Mouse (Mus musculus): ENCODE data around the gene Usp34. TPM values are rescaled to one million over a fixed set of nuclear protein-coding genes. Genes with fewer than 3 reads are reported as not detected.
"Not testable (repeated sequence)": the region's sequence is repeated elsewhere in the genome, so short reads cannot be mapped to it uniquely, and the experiment has no call there.

Gene Usp34
- polyA plus RNA-seq, 1 experiment from 2014 or later: 31.7 TPM

- no peak for DNase-seq (ENCODE audit: low spot score, missing footprints)
Observed at GRCm38 (mm10) chr11:23436076-23436475, 129.4 kb downstream of the Usp34 start.

DNA sequence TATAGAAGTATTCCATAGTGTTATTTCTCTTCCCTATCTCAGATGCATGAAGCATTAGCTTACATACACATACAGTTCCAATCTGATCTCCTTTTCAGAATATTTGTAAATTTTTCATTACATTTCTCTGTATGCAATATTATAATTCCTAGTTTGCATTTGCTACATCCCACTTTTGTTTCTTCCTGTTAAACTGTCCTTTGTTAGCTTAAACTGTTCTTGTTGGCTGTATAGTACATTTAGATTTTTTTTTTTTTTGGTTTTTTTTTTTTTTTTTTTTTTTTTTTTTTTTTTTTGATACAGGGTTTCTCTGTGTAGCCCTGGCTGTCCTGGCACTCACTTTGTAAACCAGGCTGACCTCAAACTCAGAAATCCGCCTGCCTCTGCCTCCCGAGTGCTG, 159.2 kb downstream of the Usp34 start:
- not testable (repeated sequence) for H3K9ac ChIP-seq (ENCODE audit: low read length); H3K9me3 ChIP-seq (ENCODE audit: control insufficient read depth, low read length); H3K4me3 ChIP-seq (ENCODE audit: low read depth, low read length); H3K4me1 ChIP-seq (ENCODE audit: control insufficient read depth, insufficient read depth, low read length); DNase-seq (ENCODE audit: low spot score, missing footprints); H3K27ac ChIP-seq (ENCODE audit: low read depth, low read length); H3K36me3 ChIP-seq (ENCODE audit: control insufficient read depth, insufficient read depth, low read length); ATAC-seq (ENCODE audit: low FRiP score); H3K4me2 ChIP-seq; H3K27me3 ChIP-seq (ENCODE audit: control insufficient read depth, insufficient read depth, low read length)
- WGBS: 87% methylated on average over 2 of the region's 2 CpGs

More at GRCm38 (mm10) chr11:23436076-23436475, 129.4 kb downstream of the Usp34 start:
- ATAC-seq (ENCODE audit: low FRiP score): no peak
- Histone ChIP-seq H3K36me3 (ENCODE audit: control insufficient read depth, insufficient read depth, low read length) (peaks cover 5% of the 10 kb centered on the region; the same call in 1 of the 2 replicates), H3K9ac (ENCODE audit: low read length) (no peak overlapping the region), H3K4me1 (ENCODE audit: control insufficient read depth, insufficient read depth, low read length) (no peaks in the 10 kb centered on the region), H3K9me3 (ENCODE audit: control insufficient read depth, low read length) (no peaks in the 10 kb centered on the region), H3K4me3 (ENCODE audit: low read depth, low read length) (no peak overlapping the region), H3K27me3 (ENCODE audit: control insufficient read depth, insufficient read depth, low read length) (no peaks in the 10 kb centered on the region), H3K27ac (ENCODE audit: low read depth, low read length) (no peak overlapping the region), H3K4me2 (no peak overlapping the region)
- 92% methylated on average over 2 of the region's 2 CpGs for WGBS

GRCm38 (mm10) chr11:23489955-23490354, 183.3 kb downstream of the Usp34 start:
- Histone ChIP-seq H3K36me3 (ENCODE audit: control insufficient read depth, insufficient read depth, low read length) (peaks cover 39% of the 10 kb centered on the region), H3K9me3 (ENCODE audit: control insufficient read depth, low read length) (no peaks in the 10 kb centered on the region), H3K9ac (ENCODE audit: low read length) (no peak overlapping the region), H3K4me1 (ENCODE audit: control insufficient read depth, insufficient read depth, low read length) (no peaks in the 10 kb centered on the region), H3K4me3 (ENCODE audit: low read depth, low read length) (no peak overlapping the region), H3K27ac (ENCODE audit: low read depth, low read length) (no peak overlapping the region), H3K4me2 (no peak overlapping the region), H3K27me3 (ENCODE audit: control insufficient read depth, insufficient read depth, low read length) (no peaks in the 10 kb centered on the region)
- DNase-seq (ENCODE audit: low spot score, missing footprints): peak; percentile 45
- WGBS: 84% methylated on average over 1 of the region's 1 CpGs
- no peak for ATAC-seq (ENCODE audit: low FRiP score)

GRCm38 (mm10) chr11:23492048-23492790, 185.5 kb downstream of the Usp34 start:
- 90% methylated on average over 4 of the region's 4 CpGs for WGBS
- no peak overlapping the region for H3K4me2 ChIP-seq
- ATAC-seq (ENCODE audit: low FRiP score) (no peak), DNase-seq (ENCODE audit: low spot score, missing footprints) (peak; percentile 81)
- H3K27ac ChIP-seq (ENCODE audit: low read depth, low read length): no peak overlapping the region
- H3K4me3 ChIP-seq (ENCODE audit: low read depth, low read length): no peak overlapping the region
- no peak overlapping the region for H3K9ac ChIP-seq (ENCODE audit: low read length)
- no peaks in the 10 kb centered on the region for H3K9me3 ChIP-seq (ENCODE audit: control insufficient read depth, low read length)
- peaks cover 18% of the 10 kb centered on the region for H3K4me1 ChIP-seq (ENCODE audit: control insufficient read depth, insufficient read depth, low read length)
- H3K27me3 ChIP-seq (ENCODE audit: control insufficient read depth, insufficient read depth, low read length): no peaks in the 10 kb centered on the region
- H3K36me3 ChIP-seq (ENCODE audit: control insufficient read depth, insufficient read depth, low read length): peaks cover 37% of the 10 kb centered on the region

- H3K4me1 ChIP-seq (ENCODE audit: control insufficient read depth, insufficient read depth, low read length): peaks cover 21% of the 10 kb centered on the region
- H3K27ac ChIP-seq (ENCODE audit: low read depth, low read length): no peak overlapping the region
- no peaks in the 10 kb centered on the region for H3K9me3 ChIP-seq (ENCODE audit: control insufficient read depth, low read length)
- no peaks in the 10 kb centered on the region for H3K27me3 ChIP-seq (ENCODE audit: control insufficient read depth, insufficient read depth, low read length)
- DNase-seq (ENCODE audit: low spot score, missing footprints) (peak; percentile 81), ATAC-seq (ENCODE audit: low FRiP score) (no peak)
- H3K4me2 ChIP-seq: no peak overlapping the region; the same call in 1 of the 2 replicates
- peaks cover 29% of the 10 kb centered on the region for H3K36me3 ChIP-seq (ENCODE audit: control insufficient read depth, insufficient read depth, low read length)
- no peak overlapping the region for H3K4me3 ChIP-seq (ENCODE audit: low read depth, low read length)
- WGBS: 95% methylated on average over 6 of the region's 6 CpGs
- H3K9ac ChIP-seq (ENCODE audit: low read length): 0 out of 2 replicates have a peak overlapping the region, but pooled peaks have one; percentile 9
Observed at GRCm38 (mm10) chr11:23495231-23495630, 188.5 kb downstream of the Usp34 start.

GRCm38 (mm10) chr11:23496661-23497060, 190.0 kb downstream of the Usp34 start:
- Histone ChIP-seq H3K27me3 (ENCODE audit: control insufficient read depth, insufficient read depth, low read length) (no peaks in the 10 kb centered on the region), H3K9ac (ENCODE audit: low read length) (peak overlapping the region; percentile 91), H3K36me3 (ENCODE audit: control insufficient read depth, insufficient read depth, low read length) (peaks cover 23% of the 10 kb centered on the region), H3K4me1 (ENCODE audit: control insufficient read depth, insufficient read depth, low read length) (peaks cover 21% of the 10 kb centered on the region), H3K4me3 (ENCODE audit: low read depth, low read length) (peak overlapping the region; percentile 79), H3K9me3 (ENCODE audit: control insufficient read depth, low read length) (no peaks in the 10 kb centered on the region), H3K27ac (ENCODE audit: low read depth, low read length) (no peak overlapping the region), H3K4me2 (peak overlapping the region; percentile 74)
- ATAC-seq (ENCODE audit: low FRiP score) (no peak), DNase-seq (ENCODE audit: low spot score, missing footprints) (peak; percentile 83)
- 55% methylated on average over 6 of the region's 6 CpGs for WGBS

GRCm38 (mm10) chr11:23497335-23497717, 190.6 kb downstream of the Usp34 start:
- Histone ChIP-seq H3K9ac (ENCODE audit: low read length) (peak overlapping the region; percentile 91), H3K4me2 (peak overlapping the region; percentile 74), H3K9me3 (ENCODE audit: control insufficient read depth, low read length) (no peaks in the 10 kb centered on the region), H3K4me1 (ENCODE audit: control insufficient read depth, insufficient read depth, low read length) (peaks cover 21% of the 10 kb centered on the region), H3K27ac (ENCODE audit: low read depth, low read length) (peak overlapping the region; percentile 94), H3K36me3 (ENCODE audit: control insufficient read depth, insufficient read depth, low read length) (peaks cover 19% of the 10 kb centered on the region), H3K27me3 (ENCODE audit: control insufficient read depth, insufficient read depth, low read length) (no peaks in the 10 kb centered on the region), H3K4me3 (ENCODE audit: low read depth, low read length) (peak overlapping the region; percentile 79)
- peak; percentile 85 for ATAC-seq (ENCODE audit: low FRiP score)
- peak; percentile 97 for DNase-seq (ENCODE audit: low spot score, missing footprints)
- 0% methylated on average over 21 of the region's 22 CpGs for WGBS

GRCm38 (mm10) chr11:23497718-23498509, 191.2 kb downstream of the Usp34 start, which contains the start of gene Ahsa2:
TSS of gene Ahsa2 (minus strand) at chr11:23498030.
- Histone ChIP-seq H3K4me3 (ENCODE audit: low read depth, low read length) (peak within 1 kb of the TSS; percentile 79), H3K9ac (ENCODE audit: low read length) (peak within 1 kb of the TSS; percentile 91), H3K4me2 (peak within 1 kb of the TSS; percentile 74), H3K36me3 (ENCODE audit: control insufficient read depth, insufficient read depth, low read length) (peaks cover 14% of the 10 kb centered on the region), H3K27ac (ENCODE audit: low read depth, low read length) (peak within 1 kb of the TSS; percentile 94), H3K27me3 (ENCODE audit: control insufficient read depth, insufficient read depth, low read length) (no peaks in the 10 kb centered on the region), H3K9me3 (ENCODE audit: control insufficient read depth, low read length) (no peaks in the 10 kb centered on the region), H3K4me1 (ENCODE audit: control insufficient read depth, insufficient read depth, low read length) (peaks cover 21% of the 10 kb centered on the region)
- ATAC-seq (ENCODE audit: low FRiP score) (peak; percentile 94), DNase-seq (ENCODE audit: low spot score, missing footprints) (peak; percentile 100)
- WGBS: under 1% methylated on average over 59 of the region's 66 CpGs

DNA sequence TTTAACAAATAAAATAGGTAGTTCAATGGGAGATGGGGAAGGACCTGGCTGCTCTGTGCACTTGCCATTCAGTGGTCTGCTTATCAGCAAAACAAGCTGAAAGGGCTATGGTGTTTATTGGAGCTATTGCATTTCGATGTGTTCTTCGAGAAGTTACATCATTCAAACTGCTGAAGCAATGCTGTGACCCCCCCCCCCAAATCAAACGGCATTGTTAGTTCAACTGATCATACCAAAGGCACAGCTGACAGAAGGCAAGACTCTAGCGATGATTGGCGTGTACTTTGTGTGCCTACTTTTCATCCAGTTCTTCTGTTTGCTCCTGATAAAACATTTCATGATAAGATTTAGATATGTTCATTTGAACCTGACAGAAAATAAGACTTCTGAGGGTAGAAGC, 191.9 kb downstream of the Usp34 start:
- Histone ChIP-seq H3K9me3 (ENCODE audit: control insufficient read depth, low read length) (no peaks in the 10 kb centered on the region), H3K27me3 (ENCODE audit: control insufficient read depth, insufficient read depth, low read length) (no peaks in the 10 kb centered on the region), H3K36me3 (ENCODE audit: control insufficient read depth, insufficient read depth, low read length) (peaks cover 7% of the 10 kb centered on the region; the same call in 1 of the 2 replicates), H3K4me3 (ENCODE audit: low read depth, low read length) (peak overlapping the region; percentile 79; the same call in 1 of the 2 replicates), H3K9ac (ENCODE audit: low read length) (peak overlapping the region; percentile 32), H3K27ac (ENCODE audit: low read depth, low read length) (peak overlapping the region; percentile 52), H3K4me1 (ENCODE audit: control insufficient read depth, insufficient read depth, low read length) (peaks cover 21% of the 10 kb centered on the region), H3K4me2 (peak overlapping the region; percentile 35)
- ATAC-seq (ENCODE audit: low FRiP score): no peak
- WGBS: 59% methylated on average over 5 of the region's 5 CpGs
- peak; percentile 92 for DNase-seq (ENCODE audit: low spot score, missing footprints)
